Mouse (Mus musculus) lung, embryonic 14.5 days (tissue): ENCODE data around the gene Flrt2. TPM values are rescaled to one million over a fixed set of nuclear protein-coding genes. Genes with fewer than 3 reads are reported as not detected.

ENCODE experiments used
- ATAC-seq: fragments of 200-750 bp; cut with Nextera tagmentation; 2 replicates; pipeline ENCODE4 v1.8.0; 2017; ENCODE audit warnings: mild to moderate bottlenecking, moderate TSS enrichment, moderate library complexity; ENCODE audit not compliant: insufficient read depth
- DNase-seq: peaks from one replicate; pipeline ENCODE4 v3.0.0-alpha.2; 2015
- H3K27ac ChIP-seq: fragments of 300-500 bp; sonication (generic); 2 replicates; pipeline ENCODE4 v1.5.1; 2014; ENCODE audit warnings: low read depth, mild to moderate bottlenecking, moderate library complexity
- H3K27me3 ChIP-seq: fragments of 300-500 bp; sonication (generic); 2 replicates; pipeline ENCODE4 v1.6.1; 2014; ENCODE audit warnings: low read length, control low read depth; ENCODE audit not compliant: insufficient read depth
- H3K36me3 ChIP-seq: fragments of 300-500 bp; sonication (generic); 2 replicates; pipeline ENCODE4 v1.6.1; 2014; ENCODE audit warnings: control low read depth; ENCODE audit not compliant: insufficient read depth
- H3K4me1 ChIP-seq: fragments of 300-500 bp; sonication (generic); 2 replicates; pipeline ENCODE4 v1.6.1; 2014; ENCODE audit warnings: antibody characterized with exemption, control low read depth; ENCODE audit not compliant: insufficient read depth
- H3K4me2 ChIP-seq: fragments of 300-500 bp; sonication (generic); 2 replicates; pipeline ENCODE4 v1.6.1; 2014; ENCODE audit warnings: mild to moderate bottlenecking
- H3K4me3 ChIP-seq: fragments of 300-500 bp; sonication (generic); 2 replicates; pipeline ENCODE4 v1.5.1; 2014; ENCODE audit warnings: low read depth, low read length
- H3K9ac ChIP-seq: fragments of 300-500 bp; sonication (generic); 2 replicates; pipeline ENCODE4 v1.6.1; 2014
- H3K9me3 ChIP-seq: fragments of 300-500 bp; sonication (generic); 2 replicates; pipeline ENCODE4 v1.6.1; 2016; ENCODE audit warnings: low read depth, low read length, control low read depth
- CTCF ChIP-seq: IDR thresholded peaks from 2 replicates; pipeline ENCODE4 v1.5.1; 2016; ENCODE audit warnings: antibody characterized with exemption, low read depth
- WGBS: fragments of 180-500 bp; shearing (Covaris S2); extraction: QIAGEN DNeasy Blood & Tissue Kit; methylation state at CpG from one replicate; pipeline ENCODE4 v1.1.7; 2014; 5-methylcytosine and 5-hydroxymethylcytosine counted together
- polyA plus RNA-seq: library from polyadenylated mRNA; unstranded; fragments of >200 nt; fragmentation: Nextera tagmentation; extraction: Ambion mirVana; gene quantifications from 2 replicates; pipeline ENCODE4 v1.2.1, GENCODE M21; 2014

The Flrt2 gene
- polyA plus RNA-seq, 1 experiment from 2014 or later, result 14.1 TPM

DNA sequence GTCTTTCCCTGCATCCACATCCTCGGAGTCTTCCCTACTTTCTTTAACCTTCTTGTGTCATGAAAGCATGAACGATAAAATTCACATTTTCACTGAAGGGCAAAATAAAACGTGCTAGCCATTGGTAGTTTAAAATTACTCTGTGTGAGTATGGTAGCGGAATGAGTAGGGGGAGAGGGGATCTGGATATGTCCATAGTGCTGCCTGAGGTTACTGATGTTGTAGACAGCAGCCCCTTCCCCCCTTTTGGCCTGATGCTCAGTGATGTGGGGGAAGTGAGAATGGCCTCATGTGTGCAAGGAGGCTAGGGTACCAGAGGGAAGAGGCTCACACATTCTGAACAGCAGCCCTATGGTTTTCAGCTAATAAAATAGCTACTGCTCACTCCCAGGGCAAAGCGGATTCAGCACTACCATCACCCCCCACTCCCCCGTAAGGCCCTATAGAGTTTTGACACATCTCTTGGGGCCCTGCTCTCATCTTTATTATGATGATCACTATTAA, 4.5 kb downstream of the Flrt2 start:
- H3K27me3 ChIP-seq, result peaks cover 7% of the 10 kb centered on the region
- no peaks in the 10 kb centered on the region for H3K36me3 ChIP-seq
- ATAC-seq, result no peak
- peak overlapping the region; percentile 79 for H3K4me2 ChIP-seq
- no peak for DNase-seq
- no peak overlapping the region; the same call in 1 of the 2 replicates for H3K27ac ChIP-seq
- TF ChIP-seq CTCF, result no peak
- H3K9me3 ChIP-seq, result no peaks in the 10 kb centered on the region
- peak overlapping the region; percentile 77 for H3K9ac ChIP-seq
- 2% methylated on average over 6 of the region's 6 CpGs for WGBS
- H3K4me1 ChIP-seq, result peaks cover 6% of the 10 kb centered on the region; the same call in 1 of the 2 replicates
- peak overlapping the region; percentile 73 for H3K4me3 ChIP-seq

DNA sequence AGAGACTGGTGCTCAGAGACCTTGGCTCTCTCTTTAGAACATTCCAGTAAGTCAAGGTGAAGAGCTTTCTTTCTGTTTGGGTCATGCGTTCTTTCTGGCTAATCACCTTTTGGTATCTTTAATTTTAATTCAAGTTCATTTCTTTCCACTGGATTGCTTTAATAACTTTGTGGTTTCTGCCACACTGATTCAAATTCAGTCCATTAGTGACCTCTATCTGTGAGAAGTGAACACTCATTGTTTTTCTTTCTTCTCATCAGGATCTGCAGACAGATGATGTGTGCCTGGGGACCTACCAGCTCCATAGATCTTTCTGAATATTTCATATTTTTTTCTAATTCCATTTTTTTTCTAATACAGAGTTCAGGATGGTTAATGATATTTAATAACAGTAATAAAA, 6.5 kb downstream of the Flrt2 start:
- peak; percentile 43 for TF ChIP-seq CTCF
- Histone ChIP-seq H3K4me3 (peak overlapping the region; percentile 73), H3K36me3 (no peaks in the 10 kb centered on the region), H3K27me3 (peaks cover 3% of the 10 kb centered on the region; the same call in 1 of the 2 replicates), H3K9me3 (no peaks in the 10 kb centered on the region), H3K4me1 (peaks cover 6% of the 10 kb centered on the region; the same call in 1 of the 2 replicates), H3K9ac (no peak overlapping the region), H3K27ac (no peak overlapping the region), H3K4me2 (peak overlapping the region; percentile 79)
- DNase-seq, result peak; percentile 53
- no peak for ATAC-seq
- WGBS, result 38% methylated on average over 1 of the region's 1 CpGs

DNA sequence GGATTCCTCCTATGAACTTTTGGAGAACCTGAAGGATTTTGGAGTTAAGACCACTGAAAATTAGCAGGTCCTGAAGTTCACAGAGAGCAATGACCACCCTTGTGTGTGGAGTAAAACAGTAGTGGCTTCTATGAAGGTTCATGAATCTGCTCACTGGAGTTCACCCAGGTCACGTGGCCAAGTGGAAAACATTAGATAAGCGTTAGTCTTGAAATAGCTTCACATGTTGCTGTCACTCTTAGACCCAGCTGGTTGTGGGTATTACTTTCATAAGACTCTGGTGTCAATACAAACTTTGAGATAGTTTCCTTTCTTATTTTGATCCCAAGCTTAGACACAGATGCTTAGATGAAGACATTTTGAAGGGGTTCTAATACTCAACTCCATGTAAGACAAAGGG, 8.7 kb downstream of the Flrt2 start:
- no peak for TF ChIP-seq CTCF
- Histone ChIP-seq H3K9ac (no peak overlapping the region), H3K27ac (no peak overlapping the region), H3K36me3 (no peaks in the 10 kb centered on the region), H3K4me2 (no peak overlapping the region), H3K9me3 (no peaks in the 10 kb centered on the region), H3K4me1 (peaks cover 6% of the 10 kb centered on the region; the same call in 1 of the 2 replicates), H3K4me3 (no peak overlapping the region), H3K27me3 (no peaks in the 10 kb centered on the region)
- no peak for ATAC-seq
- 62% methylated on average over 2 of the region's 2 CpGs for WGBS
- no peak for DNase-seq

DNA sequence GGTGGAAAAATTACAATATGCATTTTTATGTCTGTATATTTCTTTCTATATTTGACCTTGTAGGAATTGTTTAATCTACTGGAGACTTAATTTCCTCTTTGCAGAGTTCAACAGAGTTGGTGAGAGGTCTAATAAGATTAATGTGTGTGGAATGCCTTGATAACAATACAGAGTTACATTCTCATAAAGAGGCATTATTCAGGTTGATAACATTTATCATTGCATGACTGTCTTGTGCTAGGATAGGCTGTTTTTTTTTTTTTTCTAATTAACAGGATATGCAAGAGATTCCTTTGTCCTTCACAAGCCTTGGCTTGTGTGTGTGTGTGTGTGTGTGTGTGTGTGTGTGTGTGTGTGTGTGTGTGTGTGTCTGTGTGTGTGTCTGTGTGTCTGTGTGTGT, 9.6 kb downstream of the Flrt2 start:
- Histone ChIP-seq H3K4me3 (no peak overlapping the region), H3K27ac (no peak overlapping the region), H3K27me3 (no peaks in the 10 kb centered on the region), H3K4me1 (peaks cover 6% of the 10 kb centered on the region; the same call in 1 of the 2 replicates), H3K36me3 (no peaks in the 10 kb centered on the region), H3K4me2 (no peak overlapping the region), H3K9ac (no peak overlapping the region), H3K9me3 (no peaks in the 10 kb centered on the region)
- DNase-seq, result no peak
- no peak for TF ChIP-seq CTCF
- no peak for ATAC-seq

DNA sequence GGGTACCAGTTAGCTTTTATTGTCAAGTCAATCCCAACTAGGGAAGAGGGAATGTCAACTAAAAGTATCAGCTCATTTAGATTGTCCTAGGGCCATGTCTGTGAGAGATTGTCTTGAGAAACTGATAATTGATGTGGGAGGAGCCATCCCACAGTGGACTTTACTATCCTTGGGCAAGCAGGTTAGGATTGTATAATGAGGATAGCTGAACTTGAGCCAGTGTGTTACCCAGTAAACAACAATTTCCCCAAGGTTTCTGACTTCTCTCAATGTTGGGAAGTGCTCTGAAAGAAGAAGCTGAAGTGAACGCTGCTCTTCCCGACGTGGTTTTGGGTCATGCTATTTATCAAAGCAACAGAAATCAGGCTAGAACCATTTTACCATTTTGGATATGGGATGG, 13.0 kb downstream of the Flrt2 start:
- no peak overlapping the region for H3K27ac ChIP-seq
- no peaks in the 10 kb centered on the region for H3K9me3 ChIP-seq
- H3K4me1 ChIP-seq, result no peaks in the 10 kb centered on the region
- no peak for TF ChIP-seq CTCF
- DNase-seq (no peak), ATAC-seq (no peak)
- no peaks in the 10 kb centered on the region for H3K27me3 ChIP-seq
- H3K36me3 ChIP-seq, result no peaks in the 10 kb centered on the region
- no peak overlapping the region for H3K9ac ChIP-seq
- no peak overlapping the region for H3K4me2 ChIP-seq
- H3K4me3 ChIP-seq, result no peak overlapping the region
- 88% methylated on average over 3 of the region's 3 CpGs for WGBS

DNA sequence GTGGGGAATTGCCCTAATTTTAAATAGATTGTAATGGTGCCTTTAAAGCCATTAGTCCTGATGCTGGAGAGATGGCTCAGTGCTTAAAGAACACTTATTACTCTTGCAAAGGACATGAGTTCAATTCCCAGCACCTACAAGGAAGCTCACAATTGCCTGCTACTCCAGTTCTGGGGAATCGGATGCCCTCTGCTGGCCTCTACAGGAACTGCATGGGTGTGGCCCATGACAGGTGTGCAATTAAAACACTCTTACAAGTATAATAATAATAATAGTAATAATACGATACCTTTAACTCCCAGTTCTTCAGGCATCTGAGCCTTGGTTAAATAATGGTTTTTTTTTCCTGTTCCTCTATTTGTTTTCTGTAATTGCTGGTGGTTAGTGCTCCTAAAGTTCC, 31.2 kb downstream of the Flrt2 start:
- no peaks in the 10 kb centered on the region for H3K27me3 ChIP-seq
- no peak for DNase-seq
- WGBS, result 95% methylated on average over 2 of the region's 2 CpGs
- no peaks in the 10 kb centered on the region for H3K36me3 ChIP-seq
- no peak for ATAC-seq
- TF ChIP-seq CTCF, result peak; percentile 39
- H3K4me3 ChIP-seq, result no peak overlapping the region
- H3K27ac ChIP-seq, result no peak overlapping the region
- no peaks in the 10 kb centered on the region for H3K4me1 ChIP-seq
- H3K9me3 ChIP-seq, result no peaks in the 10 kb centered on the region
- no peak overlapping the region for H3K9ac ChIP-seq
- no peak overlapping the region for H3K4me2 ChIP-seq

DNA sequence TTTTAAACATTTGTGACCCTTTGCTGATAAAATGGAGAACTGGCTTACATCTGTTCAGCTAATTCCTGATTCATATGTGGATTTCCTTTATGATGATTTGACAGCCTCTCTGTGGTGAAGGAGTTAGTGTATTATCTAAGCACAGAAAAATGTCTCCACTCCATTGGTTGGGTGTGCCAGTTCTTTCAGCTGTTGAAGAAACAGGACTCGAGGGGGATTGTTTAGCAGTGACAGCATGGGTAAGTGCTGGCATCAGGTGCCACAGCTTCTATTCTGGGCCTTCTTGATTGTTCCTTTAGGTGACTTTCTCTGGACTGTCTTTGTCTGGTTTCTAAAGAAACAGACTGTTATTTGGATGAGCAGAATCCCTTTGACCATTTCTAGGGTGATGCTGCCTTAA, 42.0 kb downstream of the Flrt2 start:
- Histone ChIP-seq H3K4me1 (no peaks in the 10 kb centered on the region), H3K9ac (no peak overlapping the region), H3K4me3 (no peak overlapping the region), H3K27ac (no peak overlapping the region), H3K9me3 (no peaks in the 10 kb centered on the region), H3K4me2 (no peak overlapping the region), H3K27me3 (no peaks in the 10 kb centered on the region), H3K36me3 (no peaks in the 10 kb centered on the region)
- WGBS, result 56% methylated on average over 1 of the region's 1 CpGs
- no peak for ATAC-seq
- TF ChIP-seq CTCF, result no peak
- DNase-seq, result no peak

DNA sequence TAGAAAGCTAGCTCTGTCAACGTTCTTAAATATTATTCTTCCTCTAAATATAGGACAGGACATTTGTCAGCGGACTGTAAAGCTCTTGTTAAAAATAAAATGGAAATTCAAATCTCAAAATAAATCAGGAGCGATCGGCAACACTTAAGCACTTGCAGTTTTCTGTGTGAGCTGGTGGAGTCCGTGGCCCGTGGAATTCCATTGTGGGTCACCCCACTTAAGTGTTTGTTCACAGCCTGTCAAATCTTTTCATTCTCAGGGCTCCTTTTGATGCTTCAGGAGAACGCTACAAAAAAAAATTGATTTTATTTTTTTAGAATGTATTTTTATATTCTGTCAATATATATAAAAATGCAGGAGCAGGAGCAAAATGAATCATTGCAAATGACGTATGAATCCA, 45.5 kb downstream of the Flrt2 start:
- no peak for TF ChIP-seq CTCF
- DNase-seq (peak; percentile 17), ATAC-seq (no peak)
- no peaks in the 10 kb centered on the region for H3K27me3 ChIP-seq
- no peak overlapping the region for H3K4me3 ChIP-seq
- no peaks in the 10 kb centered on the region for H3K9me3 ChIP-seq
- H3K4me2 ChIP-seq, result no peak overlapping the region
- 39% methylated on average over 8 of the region's 8 CpGs for WGBS
- H3K9ac ChIP-seq, result no peak overlapping the region
- H3K4me1 ChIP-seq, result no peaks in the 10 kb centered on the region
- H3K36me3 ChIP-seq, result no peaks in the 10 kb centered on the region
- no peak overlapping the region for H3K27ac ChIP-seq
